ENCODE assay signal across 21 mouse cellular contexts in the genomic region with DNA sequence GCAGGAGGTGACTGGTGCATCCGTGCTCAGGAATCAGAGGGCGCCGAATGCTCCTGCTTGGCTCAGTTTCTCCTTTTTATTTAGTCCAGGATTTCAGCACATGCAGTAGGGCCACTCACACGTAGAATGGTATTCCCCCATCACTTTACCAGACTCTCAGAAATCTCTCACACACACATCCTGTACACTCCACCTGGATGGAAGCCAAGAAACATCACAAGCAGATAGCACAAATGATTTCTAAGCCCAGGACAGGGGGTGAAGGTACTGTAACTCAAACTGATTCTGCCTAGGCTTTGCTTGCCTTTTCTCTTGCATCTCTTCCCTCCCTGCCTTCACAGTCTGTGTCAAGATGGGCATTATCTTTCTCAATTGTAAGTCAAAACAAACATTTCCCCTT.
DNase-seq lines count a peak whose midpoint lies in the region; ATAC-seq lines count a peak whose summit lies in the region.
"Had no signal": no experiment of that assay in that cellular context is flagged by ENCODE, and none has a peak within 500 bp of the region (broad histone marks: within the 10 kb centered on the region; RNA-seq: fewer than 3 reads in every experiment).

No protein-coding gene starts in this region.

- H3K9me3 ChIP-seq in forebrain, embryonic 14.5 days (replicated peaks; ENCODE audit: control insufficient read depth, low read length) = no peaks in the 10 kb centered on the region
- H3K9me3 ChIP-seq in forebrain, embryonic 12.5 days = peaks cover 7% of the 10 kb centered on the region; the same call in 1 of the 2 replicates
- H3K9me3 ChIP-seq in heart, embryonic 15.5 days (replicated peaks) = no peaks in the 10 kb centered on the region
- no peaks in the 10 kb centered on the region for H3K9me3 ChIP-seq in kidney, embryonic 15.5 days (replicated peaks)
- H3K9me3 ChIP-seq: lung, embryonic 15.5 days had no signal

- WGBS in forebrain, embryonic 14.5 days = 83% methylated on average over 4 of the region's 4 CpGs
- WGBS in forebrain, embryonic 12.5 days = 84% methylated on average over 4 of the region's 4 CpGs
- WGBS in heart, embryonic 15.5 days = 45% methylated on average over 4 of the region's 4 CpGs
- 68% methylated on average over 4 of the region's 4 CpGs for WGBS in kidney, embryonic 15.5 days

- intact Hi-C loops in heart, postnatal 36 days (cut with DNase I) = loop anchor here (2.0 kb wide), 1 partner anchor 33 kb away; no protein-coding TSS in a partner anchor

- H3K36me3 ChIP-seq in forebrain, embryonic 14.5 days (ENCODE audit: control insufficient read depth, insufficient read depth, low read length) = no peaks in the 10 kb centered on the region
- H3K36me3 ChIP-seq in forebrain, embryonic 12.5 days (replicated peaks) = no peaks in the 10 kb centered on the region
- no peaks in the 10 kb centered on the region for H3K36me3 ChIP-seq in heart, embryonic 15.5 days
- no peaks in the 10 kb centered on the region for H3K36me3 ChIP-seq in kidney, embryonic 15.5 days
- H3K36me3 ChIP-seq: G1E; lung, embryonic 15.5 days; neural tube, embryonic 13.5 days had no signal

- peak; percentile 49 for DNase-seq in forebrain, embryonic 14.5 days (ENCODE audit: low spot score)
- no peak for DNase-seq in heart, postnatal 36 days
- DNase-seq in kidney, postnatal 10 days = peak; percentile 33
- DNase-seq in lung, postnatal 36 days = peak; percentile 22
- DNase-seq in lung, postnatal 4 days = no peak
- DNase-seq: adrenal gland, adult 8-10 months; cerebellum, adult 8-10 months; cerebellum, postnatal 25 days; liver; thymus, adult 2 months; thymus, postnatal 36 days had no signal

- no peak overlapping the region for H3K9ac ChIP-seq in forebrain, embryonic 14.5 days (ENCODE audit: low read length)
- H3K9ac ChIP-seq in forebrain, embryonic 12.5 days = no peak overlapping the region
- no peak overlapping the region for H3K9ac ChIP-seq in heart, embryonic 15.5 days
- no peak overlapping the region for H3K9ac ChIP-seq in kidney, embryonic 15.5 days
- H3K9ac ChIP-seq: hindbrain, embryonic 14.5 days; liver, embryonic 14.5 days; lung, embryonic 15.5 days; neural tube, embryonic 13.5 days had no signal

- no peak overlapping the region for H3K4me3 ChIP-seq in forebrain, embryonic 14.5 days (ENCODE audit: low read depth, low read length)
- H3K4me3 ChIP-seq in forebrain, embryonic 12.5 days (replicated peaks) = no peak overlapping the region
- no peak overlapping the region for H3K4me3 ChIP-seq in heart, embryonic 15.5 days
- no peak overlapping the region for H3K4me3 ChIP-seq in kidney, embryonic 15.5 days (replicated peaks)
- H3K4me3 ChIP-seq: lung, embryonic 15.5 days; neural tube, embryonic 13.5 days had no signal

- no peaks in the 10 kb centered on the region for H3K27me3 ChIP-seq in forebrain, embryonic 14.5 days (replicated peaks; ENCODE audit: control insufficient read depth, insufficient read depth, low read length)
- H3K27me3 ChIP-seq in forebrain, embryonic 12.5 days = no peaks in the 10 kb centered on the region
- H3K27me3 ChIP-seq in heart, embryonic 15.5 days = no peaks in the 10 kb centered on the region
- no peaks in the 10 kb centered on the region for H3K27me3 ChIP-seq in kidney, embryonic 15.5 days
- H3K27me3 ChIP-seq: lung, embryonic 15.5 days; neural tube, embryonic 13.5 days had no signal

- H3K4me2 ChIP-seq in forebrain, embryonic 14.5 days (ENCODE audit: low read length) = no peak overlapping the region
- H3K4me2 ChIP-seq in forebrain, embryonic 12.5 days = no peak overlapping the region
- H3K4me2 ChIP-seq in heart, embryonic 15.5 days = no peak overlapping the region
- no peak overlapping the region for H3K4me2 ChIP-seq in kidney, embryonic 15.5 days
- H3K4me2 ChIP-seq: hindbrain, embryonic 14.5 days; lung, embryonic 15.5 days; neural tube, embryonic 13.5 days had no signal

- H3K4me1 ChIP-seq in forebrain, embryonic 14.5 days (ENCODE audit: control insufficient read depth, insufficient read depth, low read length) = no peaks in the 10 kb centered on the region
- peaks cover 4% of the 10 kb centered on the region for H3K4me1 ChIP-seq in forebrain, embryonic 12.5 days
- H3K4me1 ChIP-seq in heart, embryonic 15.5 days (replicated peaks) = peaks cover 27% of the 10 kb centered on the region
- H3K4me1 ChIP-seq in kidney, embryonic 15.5 days = peaks cover 24% of the 10 kb centered on the region
- H3K4me1 ChIP-seq: neural tube, embryonic 13.5 days had no signal

- no peak overlapping the region for H3K27ac ChIP-seq in forebrain, embryonic 14.5 days (ENCODE audit: low read depth, low read length)
- H3K27ac ChIP-seq in forebrain, embryonic 12.5 days = no peak overlapping the region
- H3K27ac ChIP-seq in heart, embryonic 15.5 days = peak overlapping the region; percentile 19; the same call in 1 of the 2 replicates
- no peak overlapping the region for H3K27ac ChIP-seq in kidney, embryonic 15.5 days
- H3K27ac ChIP-seq: hindbrain, embryonic 14.5 days; liver, embryonic 14.5 days; neural tube, embryonic 13.5 days had no signal

- no peak for ATAC-seq in forebrain, embryonic 14.5 days
- no peak for ATAC-seq in forebrain, embryonic 12.5 days (ENCODE audit: low FRiP score)
- ATAC-seq in heart, embryonic 15.5 days (replicated peaks; ENCODE audit: insufficient number of reproducible peaks, insufficient read depth, low FRiP score, low read depth) = no peak
- ATAC-seq in kidney, embryonic 15.5 days (replicated peaks; ENCODE audit: low FRiP score) = no peak
- ATAC-seq: forebrain, embryonic 16.5 days; intestine, postnatal 0 days had no signal

Comparison
In these comparisons a context has a peak if more than half of its experiments do, and no peak if none do; other contexts are left out.
1. DNase-seq: peak in forebrain, embryonic 14.5 days (single experiment), kidney, postnatal 10 days (single experiment) and lung, postnatal 36 days (single experiment); none in heart, postnatal 36 days (0 of 2) and lung, postnatal 4 days (0 of 2).